Mouse (Mus musculus): Measurements from ENCODE around the gene Metap2. TPM values are rescaled to one million over a fixed set of nuclear protein-coding genes. Genes with fewer than 3 reads are reported as not detected.

Metap2 gene
- polyA plus RNA-seq (2012; rRNA removed), result 28.2 and 37.8 TPM in 2 replicates

DNA sequence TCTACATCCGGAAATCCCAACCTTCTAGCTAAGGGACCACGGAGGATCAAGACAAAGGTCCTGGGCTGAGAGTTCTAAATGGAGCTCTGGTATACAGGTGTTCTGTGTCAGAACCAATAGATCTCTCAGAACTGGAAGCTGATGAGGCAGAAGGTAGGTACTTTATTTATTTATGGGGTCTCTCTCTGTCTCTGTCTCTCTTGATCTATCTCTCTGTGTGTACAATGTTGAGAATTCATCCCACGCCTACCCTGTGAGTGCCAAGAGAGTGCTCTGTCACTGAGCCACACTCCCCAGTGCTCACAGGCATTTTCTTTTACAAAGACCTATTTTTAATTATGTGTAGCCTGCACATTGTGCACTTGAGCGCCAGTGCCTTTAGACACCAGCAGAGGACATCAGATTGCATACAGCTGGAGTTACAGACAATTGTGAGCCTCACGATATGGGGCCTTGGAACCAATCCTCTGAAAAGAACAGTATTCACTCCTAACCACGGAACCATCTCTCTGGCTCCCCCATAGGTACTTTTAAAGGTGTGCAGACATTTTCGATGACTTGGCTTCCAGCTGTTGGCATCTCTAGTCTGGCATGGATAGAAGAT is at the start of gene Metap2:
TSS of gene Metap2 (minus strand) at position 51 of the 604 bp plus-strand sequence.
- DNase-seq (ENCODE audit: low read depth in 1 of 2, low spot score in 2 of 2), result no peak

DNA sequence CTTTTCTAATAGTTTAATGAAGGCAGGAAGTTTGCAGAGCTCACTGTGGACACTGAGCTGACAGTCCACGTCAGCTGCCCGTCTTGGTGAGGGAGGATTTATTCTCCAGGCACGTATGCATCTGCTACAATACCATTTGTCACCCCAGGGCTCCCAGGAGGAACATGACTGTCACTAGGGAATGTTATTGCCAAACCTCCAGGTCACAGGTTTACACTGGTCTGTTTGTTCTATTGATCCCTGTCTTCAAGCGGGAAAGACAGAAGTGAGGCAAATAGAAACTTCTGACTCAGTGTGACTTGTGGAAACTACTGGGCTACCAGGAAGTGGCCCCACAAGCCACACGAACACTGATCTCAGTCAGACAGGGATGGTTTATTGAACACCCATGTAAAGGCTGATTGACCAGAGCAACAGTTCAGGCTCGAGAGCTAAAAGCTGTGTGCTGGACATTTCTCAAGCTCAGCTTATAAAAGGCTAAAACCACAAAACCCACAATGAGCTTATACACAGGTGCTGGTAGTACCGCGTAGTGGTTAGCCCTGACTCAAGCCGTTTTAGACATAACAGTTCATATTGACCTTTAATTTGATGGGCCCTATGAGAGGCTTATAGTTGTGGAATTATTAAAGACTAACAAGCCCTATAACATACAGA is 49.1 kb upstream of the Metap2 start:
- WGBS, result 72% methylated on average over 9 of the region's 9 CpGs
- H3K27ac ChIP-seq (ENCODE audit: insufficient read depth, low read length), result no peak overlapping the region
- TF ChIP-seq CTCF (IDR thresholded peaks at IDR 0.05; ENCODE audit: extremely low read depth, insufficient read depth, insufficient read length, insufficient replicate concordance) (no peak), POLR2A (IDR thresholded peaks at IDR 0.05; ENCODE audit: low read depth, low read length) (no peak)
- H3K4me3 ChIP-seq (ENCODE audit: extremely low read depth, insufficient read depth, insufficient read length), result no peak overlapping the region
- H3K36me3 ChIP-seq (ENCODE audit: control insufficient read depth, insufficient read depth, low read length), result no peaks in the 10 kb centered on the region
- no peaks in the 10 kb centered on the region for H3K4me1 ChIP-seq (ENCODE audit: control insufficient read depth, insufficient read depth, insufficient read length)
- DNase-seq (ENCODE audit: low read depth in 1 of 2, low spot score in 2 of 2), result no peak
- H3K27me3 ChIP-seq (ENCODE audit: control insufficient read depth, insufficient read depth, low read length), result no peaks in the 10 kb centered on the region

More for the DNA sequence above, at the start of gene Metap2:
- Histone ChIP-seq H3K4me3 (ENCODE audit: extremely low read depth, insufficient read depth, insufficient read length) (no peak within 1 kb of the TSS), H3K36me3 (ENCODE audit: control insufficient read depth, insufficient read depth, low read length) (no peaks in the 10 kb centered on the region), H3K4me1 (ENCODE audit: control insufficient read depth, insufficient read depth, insufficient read length) (no peaks in the 10 kb centered on the region), H3K27me3 (ENCODE audit: control insufficient read depth, insufficient read depth, low read length) (no peaks in the 10 kb centered on the region; the same call in 1 of the 2 replicates), H3K27ac (ENCODE audit: insufficient read depth, low read length) (no peak within 1 kb of the TSS)
- WGBS, result 74% methylated on average over 7 of the region's 7 CpGs
- TF ChIP-seq POLR2A (IDR thresholded peaks at IDR 0.05; ENCODE audit: low read depth, low read length) (no peak), CTCF (IDR thresholded peaks at IDR 0.05; ENCODE audit: extremely low read depth, insufficient read depth, insufficient read length, insufficient replicate concordance) (no peak)

DNA sequence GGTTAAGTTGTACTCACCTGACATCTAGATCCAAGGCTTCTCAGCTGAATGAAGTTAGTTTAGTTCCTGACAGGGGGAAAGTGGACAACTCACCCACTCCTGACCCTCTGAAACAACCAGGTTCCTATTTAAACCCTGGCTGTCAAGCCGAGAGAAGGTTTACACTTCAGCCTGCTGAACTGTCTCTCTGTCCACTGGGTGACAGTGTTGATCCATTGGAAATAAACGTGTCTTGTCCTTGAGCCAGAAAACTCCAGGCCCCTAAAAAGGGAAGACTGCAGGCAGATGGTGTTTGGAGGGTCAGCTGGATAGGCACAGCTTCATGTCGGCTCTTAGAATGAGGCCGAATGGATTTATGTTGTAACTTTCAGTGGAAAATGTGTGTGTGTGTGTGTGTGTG is 48.5 kb upstream of the Metap2 start:
- no peak for DNase-seq (ENCODE audit: low read depth in 1 of 2, low spot score in 2 of 2)
- 67% methylated on average over 4 of the region's 4 CpGs for WGBS
- TF ChIP-seq CTCF (IDR thresholded peaks at IDR 0.05; ENCODE audit: extremely low read depth, insufficient read depth, insufficient read length, insufficient replicate concordance) (no peak), POLR2A (IDR thresholded peaks at IDR 0.05; ENCODE audit: low read depth, low read length) (no peak)
- H3K27me3 ChIP-seq (ENCODE audit: control insufficient read depth, insufficient read depth, low read length), result no peaks in the 10 kb centered on the region
- no peaks in the 10 kb centered on the region for H3K4me1 ChIP-seq (ENCODE audit: control insufficient read depth, insufficient read depth, insufficient read length)
- H3K4me3 ChIP-seq (ENCODE audit: extremely low read depth, insufficient read depth, insufficient read length), result no peak overlapping the region
- H3K27ac ChIP-seq (ENCODE audit: insufficient read depth, low read length), result no peak overlapping the region
- no peaks in the 10 kb centered on the region for H3K36me3 ChIP-seq (ENCODE audit: control insufficient read depth, insufficient read depth, low read length)

DNA sequence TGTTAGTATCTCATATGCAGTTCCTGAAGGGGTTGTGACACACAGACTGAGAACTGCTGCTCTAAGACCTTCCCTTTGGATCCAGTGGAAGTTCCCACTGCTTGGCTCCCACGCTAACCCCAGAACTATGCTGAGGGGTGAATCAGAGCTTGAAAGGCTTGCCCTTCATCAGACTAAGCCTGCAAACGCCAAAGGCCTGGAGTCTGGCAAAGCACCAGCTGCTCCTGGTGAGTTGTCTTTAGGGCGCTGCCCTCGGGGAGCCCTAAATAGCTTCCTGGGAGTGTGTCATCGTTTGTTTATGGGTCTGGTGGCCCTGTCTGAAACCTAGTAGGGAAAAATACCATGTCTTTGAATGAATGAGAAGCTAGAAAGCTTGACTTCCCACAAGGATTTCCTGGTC is 47.3 kb upstream of the Metap2 start:
- Histone ChIP-seq H3K4me1 (ENCODE audit: control insufficient read depth, insufficient read depth, insufficient read length) (no peaks in the 10 kb centered on the region), H3K4me3 (ENCODE audit: extremely low read depth, insufficient read depth, insufficient read length) (no peak overlapping the region), H3K27me3 (ENCODE audit: control insufficient read depth, insufficient read depth, low read length) (no peaks in the 10 kb centered on the region), H3K36me3 (ENCODE audit: control insufficient read depth, insufficient read depth, low read length) (no peaks in the 10 kb centered on the region), H3K27ac (ENCODE audit: insufficient read depth, low read length) (no peak overlapping the region)
- TF ChIP-seq POLR2A (IDR thresholded peaks at IDR 0.05; ENCODE audit: low read depth, low read length), result no peak
- no peak for TF ChIP-seq CTCF (IDR thresholded peaks at IDR 0.05; ENCODE audit: extremely low read depth, insufficient read depth, insufficient read length, insufficient replicate concordance)
- no peak for DNase-seq (ENCODE audit: low read depth in 1 of 2, low spot score in 2 of 2)
- WGBS, result 57% methylated on average over 5 of the region's 5 CpGs

DNA sequence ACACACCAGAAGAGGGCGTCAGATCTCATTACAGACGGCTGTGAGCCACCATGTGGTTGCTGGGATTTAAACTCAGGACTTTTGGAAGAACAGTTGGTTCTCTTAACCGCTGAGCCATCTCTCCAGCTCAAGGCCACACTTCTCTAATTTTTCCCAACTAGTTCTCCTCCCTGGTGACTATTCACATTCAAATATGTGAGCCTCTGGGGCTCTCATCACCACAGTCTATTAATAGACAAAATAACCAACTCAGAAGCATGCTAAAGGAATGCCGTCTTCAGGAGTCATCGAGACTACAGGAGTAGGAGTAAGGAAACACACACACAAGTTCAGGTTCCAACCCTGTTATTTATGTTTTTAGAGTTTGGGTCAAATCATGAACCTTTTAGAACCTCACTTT is 43.4 kb upstream of the Metap2 start:
- H3K27me3 ChIP-seq (ENCODE audit: control insufficient read depth, insufficient read depth, low read length), result no peaks in the 10 kb centered on the region
- no peak for TF ChIP-seq CTCF (IDR thresholded peaks at IDR 0.05; ENCODE audit: extremely low read depth, insufficient read depth, insufficient read length, insufficient replicate concordance)
- TF ChIP-seq POLR2A (IDR thresholded peaks at IDR 0.05; ENCODE audit: low read depth, low read length), result no peak
- no peak overlapping the region for H3K27ac ChIP-seq (ENCODE audit: insufficient read depth, low read length)
- H3K4me1 ChIP-seq (ENCODE audit: control insufficient read depth, insufficient read depth, insufficient read length), result no peaks in the 10 kb centered on the region
- 88% methylated on average over 5 of the region's 5 CpGs for WGBS
- H3K4me3 ChIP-seq (ENCODE audit: extremely low read depth, insufficient read depth, insufficient read length), result no peak overlapping the region
- no peak for DNase-seq (ENCODE audit: low read depth in 1 of 2, low spot score in 2 of 2)
- no peaks in the 10 kb centered on the region for H3K36me3 ChIP-seq (ENCODE audit: control insufficient read depth, insufficient read depth, low read length)

DNA sequence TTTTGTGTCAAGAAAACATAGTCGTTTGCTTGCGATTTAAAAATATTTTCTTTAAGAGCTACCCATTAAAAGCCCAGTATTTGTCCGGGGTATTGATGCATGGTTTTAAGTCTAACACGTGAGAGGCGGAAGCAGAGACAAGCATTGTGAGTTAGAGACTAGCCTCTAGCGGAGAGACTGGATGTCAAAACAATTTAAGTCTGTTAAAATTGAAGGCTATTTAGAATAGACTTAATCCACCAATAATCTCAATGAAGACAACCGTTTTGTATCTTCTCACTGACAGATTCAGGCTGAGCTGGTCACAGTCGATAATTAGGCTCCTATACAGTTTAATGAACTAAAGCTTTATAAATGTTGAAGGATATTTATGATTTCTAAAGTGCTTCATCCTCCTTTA is 42.8 kb upstream of the Metap2 start:
- 95% methylated on average over 8 of the region's 8 CpGs for WGBS
- no peak for TF ChIP-seq POLR2A (IDR thresholded peaks at IDR 0.05; ENCODE audit: low read depth, low read length)
- no peak for TF ChIP-seq CTCF (IDR thresholded peaks at IDR 0.05; ENCODE audit: extremely low read depth, insufficient read depth, insufficient read length, insufficient replicate concordance)
- no peaks in the 10 kb centered on the region for H3K4me1 ChIP-seq (ENCODE audit: control insufficient read depth, insufficient read depth, insufficient read length)
- DNase-seq (ENCODE audit: low read depth in 1 of 2, low spot score in 2 of 2), result no peak
- H3K27ac ChIP-seq (ENCODE audit: insufficient read depth, low read length), result no peak overlapping the region
- H3K36me3 ChIP-seq (ENCODE audit: control insufficient read depth, insufficient read depth, low read length), result no peaks in the 10 kb centered on the region
- H3K27me3 ChIP-seq (ENCODE audit: control insufficient read depth, insufficient read depth, low read length), result no peaks in the 10 kb centered on the region
- no peak overlapping the region for H3K4me3 ChIP-seq (ENCODE audit: extremely low read depth, insufficient read depth, insufficient read length)

DNA sequence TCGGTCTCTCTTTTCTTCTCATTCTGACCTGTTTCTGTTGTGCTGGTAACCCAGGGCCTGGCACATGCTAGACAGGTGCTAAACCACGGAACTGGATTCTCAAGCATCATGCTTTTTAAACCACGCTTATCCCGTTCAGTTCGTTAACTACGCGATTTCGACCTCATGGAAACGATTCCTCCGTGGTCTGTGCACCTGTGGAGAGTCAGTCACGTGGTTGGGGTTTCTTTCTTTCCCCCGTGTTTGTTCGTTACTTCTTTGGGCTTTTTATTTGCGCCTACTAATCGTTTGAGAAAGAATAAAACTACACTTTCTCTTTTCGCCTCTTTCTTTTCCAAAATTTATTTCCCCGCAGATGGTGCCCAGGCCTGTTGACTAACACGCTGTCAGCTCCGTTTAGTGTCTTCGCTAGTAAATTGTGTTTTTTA is 42.0 kb upstream of the Metap2 start:
- H3K27ac ChIP-seq (ENCODE audit: insufficient read depth, low read length), result no peak overlapping the region
- 54% methylated on average over 20 of the region's 20 CpGs for WGBS
- no peak for DNase-seq (ENCODE audit: low read depth in 1 of 2, low spot score in 2 of 2)

More for the DNA sequence above, 42.0 kb upstream of the Metap2 start:
- no peak overlapping the region; the same call in 1 of the 2 replicates for H3K4me3 ChIP-seq (ENCODE audit: extremely low read depth, insufficient read depth, insufficient read length)
- H3K4me1 ChIP-seq (ENCODE audit: control insufficient read depth, insufficient read depth, insufficient read length), result no peaks in the 10 kb centered on the region
- H3K27me3 ChIP-seq (ENCODE audit: control insufficient read depth, insufficient read depth, low read length), result no peaks in the 10 kb centered on the region
- H3K36me3 ChIP-seq (ENCODE audit: control insufficient read depth, insufficient read depth, low read length), result no peaks in the 10 kb centered on the region
- TF ChIP-seq CTCF (IDR thresholded peaks at IDR 0.05; ENCODE audit: extremely low read depth, insufficient read depth, insufficient read length, insufficient replicate concordance) (no peak), POLR2A (IDR thresholded peaks at IDR 0.05; ENCODE audit: low read depth, low read length) (no peak)
